Mouse (Mus musculus): ENCODE measurements around the gene Drosha. TPM values are rescaled to one million over a fixed set of nuclear protein-coding genes. Genes with fewer than 3 reads are reported as not detected.
"Not testable (repeated sequence)": the region's sequence is repeated elsewhere in the genome, so short reads cannot be mapped to it uniquely, and the experiment has no call there.

The Drosha gene
- polyA plus RNA-seq, 1 experiment from 2014 or later = 52.6 TPM

- DNase-seq (ENCODE audit: low spot score) = no peak
- H3K27me3 ChIP-seq (ENCODE audit: insufficient read depth, poor library complexity, severe bottlenecking) = no peaks in the 10 kb centered on the region
- no peaks in the 10 kb centered on the region for H3K4me1 ChIP-seq
- WGBS = 89% methylated on average over 5 of the region's 5 CpGs
- H3K36me3 ChIP-seq = peaks cover 47% of the 10 kb centered on the region
- no peak overlapping the region for H3K4me3 ChIP-seq
- no peak overlapping the region for H3K27ac ChIP-seq
- no peaks in the 10 kb centered on the region for H3K9me3 ChIP-seq
Measured at GRCm38 (mm10) chr15:12931481-12931880, 106.9 kb downstream of the Drosha start.

DNA sequence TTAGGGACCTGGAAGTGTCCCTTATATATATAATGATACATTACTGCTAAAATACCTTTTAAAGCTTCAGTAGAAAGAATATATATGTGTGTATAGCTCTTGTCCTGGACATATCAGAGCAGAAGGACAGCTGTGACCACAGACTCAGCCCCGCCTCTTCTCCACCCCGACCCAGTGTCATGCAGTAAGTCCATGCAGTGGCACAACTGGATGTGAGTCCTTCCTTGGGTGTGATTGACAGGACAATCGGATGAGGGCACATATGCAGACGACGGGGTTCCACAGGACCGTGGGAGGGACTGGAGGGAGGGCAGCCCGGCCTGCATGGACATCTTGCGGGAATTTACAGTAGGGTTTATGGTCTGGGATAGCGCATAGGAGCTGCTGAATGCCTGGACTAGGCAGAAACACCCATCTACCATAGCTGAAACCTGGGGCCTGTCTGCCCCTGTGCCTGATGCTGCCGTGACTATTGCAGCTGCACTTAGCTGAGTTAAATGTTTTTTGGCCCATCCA is 111.7 kb downstream of the Drosha start:
- no peaks in the 10 kb centered on the region for H3K27me3 ChIP-seq (ENCODE audit: insufficient read depth, poor library complexity, severe bottlenecking)
- H3K9me3 ChIP-seq = no peaks in the 10 kb centered on the region
- H3K27ac ChIP-seq = no peak overlapping the region
- H3K36me3 ChIP-seq = peaks cover 18% of the 10 kb centered on the region; the same call in 1 of the 2 replicates
- WGBS = 87% methylated on average over 10 of the region's 10 CpGs
- H3K4me3 ChIP-seq = no peak overlapping the region
- no peak for DNase-seq (ENCODE audit: low spot score)
- H3K4me1 ChIP-seq = 0 out of 2 replicates have a peak, but pooled peaks cover 7% of the 10 kb centered on the region

GRCm38 (mm10) chr15:12937326-12937725 is 112.7 kb downstream of the Drosha start:
- not testable (repeated sequence) for H3K27me3 ChIP-seq (ENCODE audit: insufficient read depth, poor library complexity, severe bottlenecking); DNase-seq (ENCODE audit: low spot score); H3K27ac ChIP-seq; H3K4me3 ChIP-seq; H3K9me3 ChIP-seq
- Histone ChIP-seq H3K36me3 (peaks cover 18% of the 10 kb centered on the region; the same call in 1 of the 2 replicates), H3K4me1 (peaks cover 12% of the 10 kb centered on the region)
- WGBS = 78% methylated on average over 3 of the region's 3 CpGs

GRCm38 (mm10) chr15:12941106-12941505 is 116.5 kb downstream of the Drosha start:
- Histone ChIP-seq H3K4me1 (peaks cover 12% of the 10 kb centered on the region), H3K9me3 (no peaks in the 10 kb centered on the region), H3K4me3 (no peak overlapping the region), H3K36me3 (peaks cover 6% of the 10 kb centered on the region; the same call in 1 of the 2 replicates), H3K27ac (no peak overlapping the region), H3K27me3 (ENCODE audit: insufficient read depth, poor library complexity, severe bottlenecking) (no peaks in the 10 kb centered on the region)
- no peak for DNase-seq (ENCODE audit: low spot score)
- 83% methylated on average over 9 of the region's 9 CpGs for whole genome bisulfite sequencing

GRCm38 (mm10) chr15:12941651-12942180 is 117.1 kb downstream of the Drosha start:
- Histone ChIP-seq H3K4me3 (no peak overlapping the region), H3K4me1 (peaks cover 12% of the 10 kb centered on the region), H3K27ac (no peak overlapping the region), H3K9me3 (no peaks in the 10 kb centered on the region), H3K27me3 (ENCODE audit: insufficient read depth, poor library complexity, severe bottlenecking) (no peaks in the 10 kb centered on the region), H3K36me3 (peaks cover under 1% of the 10 kb centered on the region; the same call in 1 of the 2 replicates)
- 50% methylated on average over 14 of the region's 14 CpGs for WGBS
- no peak for DNase-seq (ENCODE audit: low spot score)

- Histone ChIP-seq H3K9me3 (no peaks in the 10 kb centered on the region), H3K36me3 (no peaks in the 10 kb centered on the region; the same call in 1 of the 2 replicates), H3K4me3 (no peak overlapping the region), H3K4me1 (peaks cover 12% of the 10 kb centered on the region), H3K27ac (no peak overlapping the region), H3K27me3 (ENCODE audit: insufficient read depth, poor library complexity, severe bottlenecking) (no peaks in the 10 kb centered on the region)
- WGBS = 83% methylated on average over 4 of the region's 4 CpGs
- no peak for DNase-seq (ENCODE audit: low spot score)
Measured at GRCm38 (mm10) chr15:12942424-12942823, 117.8 kb downstream of the Drosha start.

DNA sequence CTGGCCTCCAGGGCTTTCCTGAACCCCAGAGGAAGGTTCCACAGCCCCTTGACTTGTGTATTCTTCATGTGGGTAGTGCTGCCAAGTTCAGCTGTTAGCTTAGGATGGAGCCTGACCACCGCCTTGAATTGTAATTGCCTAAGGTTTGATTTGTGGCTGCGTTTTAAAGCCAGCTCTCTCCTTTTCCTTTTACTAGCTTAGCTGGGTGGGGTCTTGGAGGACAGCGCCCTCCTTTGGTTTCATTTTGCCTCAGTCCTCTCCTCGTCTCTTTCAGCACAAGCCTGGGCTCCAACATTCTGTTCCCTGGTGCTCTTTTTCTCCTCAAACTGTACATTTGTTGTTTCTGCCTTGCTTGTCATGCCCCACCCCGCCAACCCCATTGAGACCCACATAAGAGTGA is 133.4 kb downstream of the Drosha start:
- WGBS = 72% methylated on average over 5 of the region's 5 CpGs

GRCm38 (mm10) chr15:12962179-12962578 is 137.6 kb downstream of the Drosha start:
- H3K4me3 ChIP-seq = no peak overlapping the region
- no peaks in the 10 kb centered on the region for H3K4me1 ChIP-seq
- H3K9me3 ChIP-seq = no peaks in the 10 kb centered on the region; the same call in 1 of the 2 replicates
- WGBS = 76% methylated on average over 10 of the region's 10 CpGs
- no peaks in the 10 kb centered on the region for H3K27me3 ChIP-seq (ENCODE audit: insufficient read depth, poor library complexity, severe bottlenecking)
- no peaks in the 10 kb centered on the region for H3K36me3 ChIP-seq
- no peak overlapping the region for H3K27ac ChIP-seq
- no peak for DNase-seq (ENCODE audit: low spot score)

More for the DNA sequence above, 133.4 kb downstream of the Drosha start:
- Histone ChIP-seq H3K27ac (no peak overlapping the region), H3K9me3 (no peaks in the 10 kb centered on the region; the same call in 1 of the 2 replicates), H3K4me3 (no peak overlapping the region), H3K36me3 (no peaks in the 10 kb centered on the region), H3K27me3 (ENCODE audit: insufficient read depth, poor library complexity, severe bottlenecking) (no peaks in the 10 kb centered on the region), H3K4me1 (no peaks in the 10 kb centered on the region)
- DNase-seq (ENCODE audit: low spot score) = no peak

GRCm38 (mm10) chr15:12965209-12965608 is 140.6 kb downstream of the Drosha start:
- H3K4me1 ChIP-seq = no peaks in the 10 kb centered on the region
- H3K27ac ChIP-seq = no peak overlapping the region
- no peak overlapping the region for H3K4me3 ChIP-seq
- DNase-seq (ENCODE audit: low spot score) = no peak
- no peaks in the 10 kb centered on the region for H3K27me3 ChIP-seq (ENCODE audit: insufficient read depth, poor library complexity, severe bottlenecking)
- H3K36me3 ChIP-seq = no peaks in the 10 kb centered on the region
- WGBS = 84% methylated on average over 5 of the region's 5 CpGs
- H3K9me3 ChIP-seq = no peaks in the 10 kb centered on the region; the same call in 1 of the 2 replicates

GRCm38 (mm10) chr15:12968815-12969214 is 144.2 kb downstream of the Drosha start:
- Histone ChIP-seq H3K4me3 (no peak overlapping the region), H3K27ac (no peak overlapping the region), H3K4me1 (no peaks in the 10 kb centered on the region), H3K9me3 (no peaks in the 10 kb centered on the region), H3K27me3 (ENCODE audit: insufficient read depth, poor library complexity, severe bottlenecking) (no peaks in the 10 kb centered on the region), H3K36me3 (no peaks in the 10 kb centered on the region)
- 65% methylated on average over 8 of the region's 8 CpGs for WGBS
- DNase-seq (ENCODE audit: low spot score) = no peak

- Histone ChIP-seq H3K9me3 (no peaks in the 10 kb centered on the region), H3K36me3 (no peaks in the 10 kb centered on the region), H3K27me3 (ENCODE audit: insufficient read depth, poor library complexity, severe bottlenecking) (no peaks in the 10 kb centered on the region), H3K4me1 (no peaks in the 10 kb centered on the region), H3K4me3 (no peak overlapping the region), H3K27ac (no peak overlapping the region)
- DNase-seq (ENCODE audit: low spot score) = no peak
- WGBS = 88% methylated on average over 8 of the region's 8 CpGs
Measured at GRCm38 (mm10) chr15:12972441-12972840, 147.8 kb downstream of the Drosha start.

Measured in heart, embryonic 10.5 days (tissue).